Mouse (Mus musculus) CD4-positive, CD25-positive, alpha-beta regulatory T cell, adult 4 months (primary cell): ENCODE results near the gene Syn3. TPM values are rescaled to one million over a fixed set of nuclear protein-coding genes. Genes with fewer than 3 reads are reported as not detected.

Experiments
- ATAC-seq: one replicate; pipeline ENCODE4 v1.8.0; 2017
- polyA plus RNA-seq, 2 experiments: library from polyadenylated mRNA; unstranded; fragments of 100-300 nt; shearing (Covaris generic); gene quantifications; one replicate each; pipeline ENCODE4 v1.2.1; 2017

Gene Syn3
- polyA plus RNA-seq, 2 experiments from 2014 or later, result 0.22 TPM; not detected in 1

GRCm38 (mm10) chr10:86337239-86337638, 161.5 kb downstream of the Syn3 start:
- ATAC-seq, result no peak

- no peak for ATAC-seq
Observed at GRCm38 (mm10) chr10:86336506-86336905, 162.2 kb downstream of the Syn3 start.

GRCm38 (mm10) chr10:86334581-86334980, 164.1 kb downstream of the Syn3 start:
- ATAC-seq, result no peak

GRCm38 (mm10) chr10:86332942-86333341, 165.8 kb downstream of the Syn3 start:
- ATAC-seq, result no peak

- no peak for ATAC-seq
Observed at GRCm38 (mm10) chr10:86331681-86332281, 166.9 kb downstream of the Syn3 start.

GRCm38 (mm10) chr10:86330993-86331680, 167.6 kb downstream of the Syn3 start:
- ATAC-seq, result no peak

GRCm38 (mm10) chr10:86329241-86329882, 169.3 kb downstream of the Syn3 start:
- ATAC-seq, result no peak

GRCm38 (mm10) chr10:86328691-86329090, 170.0 kb downstream of the Syn3 start:
- ATAC-seq, result no peak

GRCm38 (mm10) chr10:86328143-86328542, 170.6 kb downstream of the Syn3 start:
- ATAC-seq, result no peak

- ATAC-seq, result no peak
Observed at GRCm38 (mm10) chr10:86325272-86325671, 173.4 kb downstream of the Syn3 start.

- no peak for ATAC-seq
Observed at GRCm38 (mm10) chr10:86323275-86323994, 175.3 kb downstream of the Syn3 start.

GRCm38 (mm10) chr10:86322006-86322405, 176.7 kb downstream of the Syn3 start:
- ATAC-seq, result no peak

- no peak for ATAC-seq
Observed at GRCm38 (mm10) chr10:86321194-86321593, 177.5 kb downstream of the Syn3 start.

- no peak for ATAC-seq
Observed at GRCm38 (mm10) chr10:86320204-86320603, 178.5 kb downstream of the Syn3 start.

- no peak for ATAC-seq
Observed at GRCm38 (mm10) chr10:86319526-86319925, 179.2 kb downstream of the Syn3 start.

- ATAC-seq, result no peak
Observed at GRCm38 (mm10) chr10:86318552-86319140, 180.1 kb downstream of the Syn3 start.

- ATAC-seq, result no peak
Observed at GRCm38 (mm10) chr10:86317633-86318032, 181.1 kb downstream of the Syn3 start.

- no peak for ATAC-seq
Observed at GRCm38 (mm10) chr10:86315513-86315912, 183.2 kb downstream of the Syn3 start.

GRCm38 (mm10) chr10:86313448-86313847, 185.2 kb downstream of the Syn3 start:
- no peak for ATAC-seq

GRCm38 (mm10) chr10:86312976-86313375, 185.7 kb downstream of the Syn3 start:
- no peak for ATAC-seq

- no peak for ATAC-seq
Observed at GRCm38 (mm10) chr10:86310527-86310926, 188.2 kb downstream of the Syn3 start.

GRCm38 (mm10) chr10:86307235-86307634, 191.5 kb downstream of the Syn3 start:
- ATAC-seq, result no peak

GRCm38 (mm10) chr10:86304583-86304982, 194.1 kb downstream of the Syn3 start:
- no peak for ATAC-seq
